Mouse (Mus musculus): ENCODE data around the gene Gm5935.
"Not testable (repeated sequence)": the region's sequence is repeated elsewhere in the genome, so short reads cannot be mapped to it uniquely, and the experiment has no call there.

Gene Gm5935

GRCm38 (mm10) chrX:24775064-24775463 lies at the start of gene Gm5935:
Gene Gm5935, minus strand, starts transcription at chrX:24775164.
- DNase-seq: not testable (repeated sequence)
